Mouse (Mus musculus): ENCODE results near the gene Axin2.

- no peak for TF ChIP-seq EP300 (IDR thresholded peaks at IDR 0.05; ENCODE audit: low read depth)
- no peak for TF ChIP-seq CTCF (IDR thresholded peaks at IDR 0.05; ENCODE audit: low read depth)
Observed at GRCm38 (mm10) chr11:108948501-108948900, 28.4 kb downstream of the Axin2 start.

All from heart, postnatal 0 days (tissue).